8 mouse cellular contexts compared by ENCODE assay signal in genomic region chr3:109421019-109421418, GRCm38 (mm10).
A peak's percentile ranks its signal among the peaks of the same experiment; 100 is the strongest.
DNase-seq lines count a peak whose midpoint lies in the region; ATAC-seq lines count a peak whose summit lies in the region.
"Had no signal": no experiment of that assay in that cellular context is flagged by ENCODE, and none has a peak within 500 bp of the region (broad histone marks: within the 10 kb centered on the region; RNA-seq: fewer than 3 reads in every experiment).

No protein-coding gene starts in this region.

- H3K9ac ChIP-seq in midbrain, embryonic 15.5 days: no peak overlapping the region

- peak overlapping the region; percentile 65; the same call in 1 of the 2 replicates for H3K27ac ChIP-seq in midbrain, embryonic 15.5 days

- peak; percentile 6 for DNase-seq in kidney, adult 9 months
- DNase-seq in kidney, postnatal 25 days: no peak
- DNase-seq in CD4-positive, CD25-positive, alpha-beta regulatory T cell, adult 2 months (ENCODE audit: low read depth, low spot score): peak; percentile 31
- DNase-seq in testis, postnatal 10 days (ENCODE audit: low spot score): no peak
- DNase-seq: lung, adult 2 months had no signal

- ATAC-seq in activated CD4-positive, CD25-positive, alpha-beta regulatory T cell, adult 4 months: peak; percentile 49
- peak; percentile 89 for ATAC-seq in midbrain, embryonic 15.5 days (replicated peaks)
- ATAC-seq in monocyte, adult 5-6 weeks (replicated peaks; ENCODE audit: insufficient number of reproducible peaks, low FRiP score, low TSS enrichment, poor library complexity, severe bottlenecking): no peak

- H3K4me1 ChIP-seq in midbrain, embryonic 15.5 days: peaks cover 12% of the 10 kb centered on the region

- no peak overlapping the region for H3K4me3 ChIP-seq in midbrain, embryonic 15.5 days

- H3K36me3 ChIP-seq in midbrain, embryonic 15.5 days (replicated peaks): no peaks in the 10 kb centered on the region

- no peaks in the 10 kb centered on the region for H3K9me3 ChIP-seq in midbrain, embryonic 15.5 days

- no peaks in the 10 kb centered on the region for H3K27me3 ChIP-seq in midbrain, embryonic 15.5 days (replicated peaks)

- 35% methylated on average over 3 of the region's 3 CpGs for WGBS in midbrain, embryonic 15.5 days

- H3K4me2 ChIP-seq in midbrain, embryonic 15.5 days: no peak overlapping the region

Comparison
In these comparisons a context has a peak if more than half of its experiments do, and no peak if none do; other contexts are left out.
1. DNase-seq: peak in kidney, adult 9 months (single experiment) and CD4-positive, CD25-positive, alpha-beta regulatory T cell, adult 2 months (single experiment); none in kidney, postnatal 25 days (0 of 2) and testis, postnatal 10 days (single experiment).